Mouse (Mus musculus) thymus, adult 2 months (tissue): ENCODE data around the gene Csrp2.

Source experiments
- CTCF ChIP-seq: fragments of 200-500 bp; IDR thresholded peaks from 2 replicates; pipeline ENCODE4 v1.5.1; 2012; ENCODE audit warnings: mild to moderate bottlenecking, control low read depth, low read length, moderate library complexity, borderline replicate concordance; ENCODE audit not compliant: control insufficient read depth, poor library complexity, insufficient read depth; ENCODE audit errors: extremely low read depth
- POLR2A ChIP-seq: fragments of 200-500 bp; IDR thresholded peaks from 2 replicates; pipeline ENCODE4 v1.6.1; 2012; ENCODE audit warnings: mild to moderate bottlenecking, low read length, control low read depth, moderate library complexity; ENCODE audit not compliant: control insufficient read depth, poor library complexity, insufficient read depth; ENCODE audit errors: extremely low read depth

- TF ChIP-seq POLR2A, result no peak
- TF ChIP-seq CTCF, result no peak
These were observed 31.5 kb downstream of the Csrp2 start for GRCm38 (mm10) chr10:110951112-110951511.
